Mouse (Mus musculus) bone marrow, adult 2 months (tissue): ENCODE data around the gene Cx3cl1. TPM values are rescaled to one million over a fixed set of nuclear protein-coding genes. Genes with fewer than 3 reads are reported as not detected.

Source experiments
- H3K27ac ChIP-seq: fragments of 200-500 bp; 2 replicates; pipeline ENCODE4 v1.5.1; 2012; ENCODE audit warnings: low read depth, mild to moderate bottlenecking, control low read depth, inconsistent platforms, low read length; ENCODE audit not compliant: control insufficient read depth, poor library complexity, insufficient read depth
- H3K4me1 ChIP-seq: fragments of 200-500 bp; 2 replicates; pipeline ENCODE4 v1.6.1; 2011; ENCODE audit warnings: low read length; ENCODE audit not compliant: control insufficient read depth, insufficient read depth
- H3K4me3 ChIP-seq: fragments of 200-500 bp; replicated peaks from 2 replicates; pipeline ENCODE3; 2011; ENCODE audit warnings: mild to moderate bottlenecking, low read depth, low read length, control low read depth; ENCODE audit not compliant: control insufficient read depth
- CTCF ChIP-seq: fragments of 200-500 bp; IDR thresholded peaks from 2 replicates; pipeline ENCODE4 v1.5.1; 2011; ENCODE audit warnings: low read length, control low read depth; ENCODE audit not compliant: control insufficient read depth, insufficient read depth
- POLR2A ChIP-seq: fragments of 200-500 bp; IDR thresholded peaks from 2 replicates; pipeline ENCODE4 v1.6.1; 2011; ENCODE audit warnings: low read depth, mild to moderate bottlenecking, control low read depth, low read length, borderline replicate concordance; ENCODE audit not compliant: control insufficient read depth
- WGBS: fragments of 180-500 bp; shearing (Covaris S2); methylation state at CpG from one replicate; pipeline ENCODE4 v1.1.7; 2018; 5-methylcytosine and 5-hydroxymethylcytosine counted together
- polyA plus RNA-seq: library from polyadenylated mRNA; stranded (reverse); fragments of >200 nt; gene quantifications from 2 replicates; pipeline ENCODE4 v1.2.4, GENCODE M21; 2011; ENCODE audit warnings: low replicate concordance; ENCODE audit not compliant: missing spikeins, insufficient read depth, insufficient read length

The Cx3cl1 gene
- polyA plus RNA-seq, 1 experiment, result 3.6 TPM

GRCm38 (mm10) chr8:94801293-94802095 lies 29.7 kb downstream of the Cx3cl1 start:
- Histone ChIP-seq H3K4me3 (no peak overlapping the region), H3K4me1 (peaks cover 3% of the 10 kb centered on the region), H3K27ac (no peak overlapping the region)
- TF ChIP-seq POLR2A (no peak), CTCF (no peak)
- 24% methylated on average over 14 of the region's 14 CpGs for WGBS

GRCm38 (mm10) chr8:94802375-94802774 lies 30.6 kb downstream of the Cx3cl1 start:
- Histone ChIP-seq H3K4me3 (no peak overlapping the region), H3K4me1 (peaks cover 3% of the 10 kb centered on the region), H3K27ac (peak overlapping the region; percentile 37; the same call in 1 of the 2 replicates)
- no peak for TF ChIP-seq CTCF
- no peak for TF ChIP-seq POLR2A
- 15% methylated on average over 4 of the region's 4 CpGs for WGBS

- H3K4me1 ChIP-seq, result peaks cover 3% of the 10 kb centered on the region
- WGBS, result 68% methylated on average over 6 of the region's 6 CpGs
- no peak for TF ChIP-seq POLR2A
- TF ChIP-seq CTCF, result no peak
Measured at GRCm38 (mm10) chr8:94803551-94803950, 31.7 kb downstream of the Cx3cl1 start.

GRCm38 (mm10) chr8:94804546-94805340 lies 32.9 kb downstream of the Cx3cl1 start:
- 6% methylated on average over 10 of the region's 10 CpGs for WGBS
- Histone ChIP-seq H3K4me1 (peaks cover 3% of the 10 kb centered on the region), H3K4me3 (no peak overlapping the region), H3K27ac (no peak overlapping the region)
- TF ChIP-seq CTCF (no peak), POLR2A (no peak)

More at GRCm38 (mm10) chr8:94803551-94803950, 31.7 kb downstream of the Cx3cl1 start:
- Histone ChIP-seq H3K4me3 (no peak overlapping the region), H3K27ac (no peak overlapping the region)

- TF ChIP-seq CTCF (no peak), POLR2A (no peak)
- Histone ChIP-seq H3K4me1 (peaks cover 3% of the 10 kb centered on the region), H3K4me3 (no peak overlapping the region), H3K27ac (no peak overlapping the region)
- 75% methylated on average over 4 of the region's 4 CpGs for WGBS
Measured at GRCm38 (mm10) chr8:94805811-94806210, 34.0 kb downstream of the Cx3cl1 start.

GRCm38 (mm10) chr8:94807506-94807905 lies 35.7 kb downstream of the Cx3cl1 start:
- H3K4me3 ChIP-seq, result no peak overlapping the region
- no peaks in the 10 kb centered on the region; the same call in none of the 2 replicates for H3K4me1 ChIP-seq
- 74% methylated on average over 7 of the region's 7 CpGs for WGBS
- no peak overlapping the region for H3K27ac ChIP-seq
- TF ChIP-seq CTCF, result no peak
- no peak for TF ChIP-seq POLR2A

- Histone ChIP-seq H3K4me3 (no peak overlapping the region), H3K27ac (no peak overlapping the region), H3K4me1 (peaks cover 1% of the 10 kb centered on the region)
- no peak for TF ChIP-seq CTCF
- TF ChIP-seq POLR2A, result no peak
- WGBS, result 77% methylated on average over 6 of the region's 6 CpGs
Measured at GRCm38 (mm10) chr8:94808372-94808771, 36.6 kb downstream of the Cx3cl1 start.

- TF ChIP-seq POLR2A (no peak), CTCF (no peak)
- H3K27ac ChIP-seq, result no peak within 1 kb of the TSS
Measured at GRCm38 (mm10) chr8:94810153-94810552, 38.3 kb downstream of the Cx3cl1 start, which contains the start of gene Ccl17. TSS of gene Ccl17 (plus strand) at chr8:94810453.

More at GRCm38 (mm10) chr8:94810153-94810552, 38.3 kb downstream of the Cx3cl1 start, which contains the start of gene Ccl17:
- H3K4me1 ChIP-seq, result peaks cover 1% of the 10 kb centered on the region
- 51% methylated on average over 3 of the region's 3 CpGs for WGBS
- H3K4me3 ChIP-seq, result no peak within 1 kb of the TSS
